Mouse (Mus musculus): ENCODE results near the gene Crlf1. TPM values are rescaled to one million over a fixed set of nuclear protein-coding genes. Genes with fewer than 3 reads are reported as not detected.

Crlf1 gene
- 3.6 and 4.1 TPM in 2 replicates for polyA plus RNA-seq (2012; ENCODE audit: low replicate concordance)

GRCm38 (mm10) chr8:70492664-70493640 lies at the start of gene Crlf1:
Gene Crlf1, plus strand, starts transcription at chr8:70493158.

GRCm38 (mm10) chr8:70476333-70477268 lies 16.4 kb upstream of the Crlf1 start, which contains the start of gene Klhl26:
Gene Klhl26, minus strand, starts transcription at chr8:70476968.

GRCm38 (mm10) chr8:70486941-70487520 lies 5.9 kb upstream of the Crlf1 start, which contains the start of gene Tmem59l:
Gene Tmem59l, minus strand, starts transcription at chr8:70487358.

GRCm38 (mm10) chr8:70506328-70507026 lies 13.5 kb downstream of the Crlf1 start, which contains the start of gene Rex1bd:
Gene Rex1bd, minus strand, starts transcription at chr8:70506752.

GRCm38 (mm10) chr8:70510228-70510915 lies 17.4 kb downstream of the Crlf1 start, which contains the start of gene Uba52:
Gene Uba52, minus strand, starts transcription at chr8:70510801.

GRCm38 (mm10) chr8:70527512-70528181 lies 34.7 kb downstream of the Crlf1 start, which contains the start of the genes Fkbp8 and Kxd1:
Gene Fkbp8, plus strand, starts transcription at chr8:70527724.
Gene Kxd1, minus strand, starts transcription at chr8:70527956.

GRCm38 (mm10) chr8:70539077-70539813 lies 46.3 kb downstream of the Crlf1 start, which contains the start of gene Ell:
Gene Ell, plus strand, starts transcription at chr8:70539457.

Other genes starting within 250 kb of the Crlf1 start
- 10.6 and 12.3 TPM in 2 replicates for gene Homer3, start 210.3 kb upstream of the Crlf1 start, polyA plus RNA-seq (2012; ENCODE audit: low replicate concordance)
- gene Ddx49, start 190.7 kb upstream of the Crlf1 start, polyA plus RNA-seq (2012; ENCODE audit: low replicate concordance), result 40.0 and 63.8 TPM in 2 replicates
- 154 and 182 TPM in 2 replicates for gene Cope, start 190.6 kb upstream of the Crlf1 start, polyA plus RNA-seq (2012; ENCODE audit: low replicate concordance)
- gene Cers1, start 177.4 kb upstream of the Crlf1 start, polyA plus RNA-seq (2012; ENCODE audit: low replicate concordance), result 0.18 and 0.51 TPM in 2 replicates
- 0.46 and 0.52 TPM in 2 replicates for gene Gdf1, start 163.3 kb upstream of the Crlf1 start, polyA plus RNA-seq (2012; ENCODE audit: low replicate concordance)
- gene Upf1, start 139.9 kb upstream of the Crlf1 start, polyA plus RNA-seq (2012; ENCODE audit: low replicate concordance), result 154 and 179 TPM in 2 replicates
- gene Comp, start 119.6 kb upstream of the Crlf1 start, polyA plus RNA-seq (2012; ENCODE audit: low replicate concordance), result not detected in 2 replicates
- gene Crtc1, start 53.6 kb upstream of the Crlf1 start, polyA plus RNA-seq (2012; ENCODE audit: low replicate concordance), result 25.6 and 26.0 TPM in 2 replicates
- 4.6 and 9.6 TPM in 2 replicates for gene Klhl26, start 16.2 kb upstream of the Crlf1 start, polyA plus RNA-seq (2012; ENCODE audit: low replicate concordance)
- gene Tmem59l, start 5.8 kb upstream of the Crlf1 start, polyA plus RNA-seq (2012; ENCODE audit: low replicate concordance), result not detected in 2 replicates
- gene Rex1bd, start 13.6 kb downstream of the Crlf1 start, polyA plus RNA-seq (2012; ENCODE audit: low replicate concordance), result 130 and 308 TPM in 2 replicates
- gene Uba52, start 17.6 kb downstream of the Crlf1 start, polyA plus RNA-seq (2012; ENCODE audit: low replicate concordance), result 338 and 558 TPM in 2 replicates
- 1,600 and 2,800 TPM in 2 replicates for gene Fkbp8, start 34.6 kb downstream of the Crlf1 start, polyA plus RNA-seq (2012; ENCODE audit: low replicate concordance)
- gene Kxd1, start 34.8 kb downstream of the Crlf1 start, polyA plus RNA-seq (2012; ENCODE audit: low replicate concordance), result 30.5 and 31.3 TPM in 2 replicates
- gene Ell, start 46.3 kb downstream of the Crlf1 start, polyA plus RNA-seq (2012; ENCODE audit: low replicate concordance), result 42.1 and 42.5 TPM in 2 replicates
- 253 and 312 TPM in 2 replicates for gene Isyna1, start 101.2 kb downstream of the Crlf1 start, polyA plus RNA-seq (2012; ENCODE audit: low replicate concordance)
- gene Ssbp4, start 115.7 kb downstream of the Crlf1 start, polyA plus RNA-seq (2012; ENCODE audit: low replicate concordance), result 1,745 and 3,628 TPM in 2 replicates
- gene Lrrc25, start 123.0 kb downstream of the Crlf1 start, polyA plus RNA-seq (2012; ENCODE audit: low replicate concordance), result 12.7 and 15.0 TPM in 2 replicates
- gene Gdf15, start 139.3 kb downstream of the Crlf1 start, polyA plus RNA-seq (2012; ENCODE audit: low replicate concordance), result 8.6 and 17.1 TPM in 2 replicates
- 3.0 and 4.7 TPM in 2 replicates for gene Pgpep1, start 167.2 kb downstream of the Crlf1 start, polyA plus RNA-seq (2012; ENCODE audit: low replicate concordance)
- 259 and 742 TPM in 2 replicates for gene Lsm4, start 180.1 kb downstream of the Crlf1 start, polyA plus RNA-seq (2012; ENCODE audit: low replicate concordance)
- gene Jund, start 205.8 kb downstream of the Crlf1 start, polyA plus RNA-seq (2012; ENCODE audit: low replicate concordance), result 585 and 1,357 TPM in 2 replicates
- gene Iqcn, start 210.3 kb downstream of the Crlf1 start, polyA plus RNA-seq (2012; ENCODE audit: low replicate concordance), result not detected in 2 replicates
- not detected in 2 replicates for gene Gm3336, start 225.4 kb downstream of the Crlf1 start, polyA plus RNA-seq (2012; ENCODE audit: low replicate concordance)
- gene Pde4c, start 230.6 kb downstream of the Crlf1 start, polyA plus RNA-seq (2012; ENCODE audit: low replicate concordance), result 0.76 and 0.99 TPM in 2 replicates

Data from leukemia stem cell, adult 10-12 weeks (primary cell).